Mouse (Mus musculus) ES-E14 (cell line): ENCODE measurements around the gene 2210418O10Rik. TPM values are rescaled to one million over a fixed set of nuclear protein-coding genes. Genes with fewer than 3 reads are reported as not detected.
"Not testable (repeated sequence)": the region's sequence is repeated elsewhere in the genome, so short reads cannot be mapped to it uniquely, and the experiment has no call there.

ENCODE experiments used
- DNase-seq: peaks from one replicate; pipeline ENCODE4 v3.0.0-alpha.2; 2013; ENCODE audit warnings: low read depth, low spot score
- H3K27ac ChIP-seq: 2 replicates; pipeline ENCODE4 v1.5.1; 2012; ENCODE audit warnings: low read depth, mild to moderate bottlenecking, low read length, moderate library complexity, mixed read lengths; ENCODE audit not compliant: poor library complexity, insufficient read depth, severe bottlenecking
- H3K36me3 ChIP-seq: 2 replicates; pipeline ENCODE4 v1.6.1; 2012; ENCODE audit warnings: mild to moderate bottlenecking, low read length, moderate library complexity, mixed read lengths; ENCODE audit not compliant: control insufficient read depth, poor library complexity, insufficient read depth, severe bottlenecking
- H3K4me1 ChIP-seq, 2 experiments: fragments of 150-350 bp in 1 of 2; sonication (generic) in 1 of 2; 2 replicates each; pipeline ENCODE4 v1.6.1; 2012; ENCODE audit warnings: low read length in 2 of 2, mild to moderate bottlenecking in 1 of 2, mixed read lengths in 1 of 2; ENCODE audit not compliant: control insufficient read depth in 2 of 2, insufficient read depth in 2 of 2, poor library complexity in 1 of 2
- H3K4me3 ChIP-seq, 2 experiments: fragments of 150-350 bp in 1 of 2; sonication (generic) in 1 of 2; 2 replicates each; pipeline ENCODE4 v1.5.1; 2012; ENCODE audit warnings: low read length in 2 of 2, low read depth in 1 of 2, mild to moderate bottlenecking in 1 of 2, mixed read lengths in 1 of 2; ENCODE audit not compliant: insufficient read depth in 1 of 2, poor library complexity in 1 of 2, severe bottlenecking in 1 of 2
- H3K9ac ChIP-seq: 2 replicates; pipeline ENCODE4 v1.6.1; 2012; ENCODE audit warnings: low read depth, mild to moderate bottlenecking, low read length, mixed read lengths; ENCODE audit not compliant: poor library complexity, insufficient read depth, severe bottlenecking
- H3K9me3 ChIP-seq: fragments of 150-350 bp; sonication (generic); 2 replicates; pipeline ENCODE4 v1.6.1; 2012; ENCODE audit warnings: low read depth, mild to moderate bottlenecking, low read length; ENCODE audit not compliant: control insufficient read depth, insufficient read depth
- in situ Hi-C, 2 experiments: fragments of 600-800 bp; cut with MboI; formaldehyde crosslinking; loops; one replicate each; pipeline ENCODE4 v1.15.1; 2025; ENCODE audit warnings: low sequenced_read_pairs in 2 of 2, inconsistent platforms in 1 of 2; ENCODE audit not compliant: unreplicated experiment in 2 of 2
- total RNA-seq: library from RNA; depleted of rRNA; stranded (reverse); fragments of 300-350 nt; gene quantifications from 2 replicates; pipeline ENCODE4 v1.2.3, GENCODE M21; 2012; rRNA removed

Gene 2210418O10Rik
- 27.8 and 30.1 TPM in 2 replicates for total RNA-seq

- H3K9me3 ChIP-seq, in situ Hi-C loops: not testable (repeated sequence)
Observed at GRCm38 (mm10) chr2:176226269-176226668, at the start of gene 2210418O10Rik. TSS of gene 2210418O10Rik (plus strand) at chr2:176226569.

GRCm38 (mm10) chr2:176248519-176248918, 22.1 kb downstream of the 2210418O10Rik start:
- DNase-seq, H3K27ac ChIP-seq, H3K36me3 ChIP-seq, H3K4me3 ChIP-seq, H3K9ac ChIP-seq, H3K4me1 ChIP-seq, H3K9me3 ChIP-seq, in situ Hi-C loops: not testable (repeated sequence)

More at GRCm38 (mm10) chr2:176226269-176226668, at the start of gene 2210418O10Rik:
- not testable (repeated sequence) for H3K27ac ChIP-seq, DNase-seq, H3K4me1 ChIP-seq, H3K9ac ChIP-seq, H3K36me3 ChIP-seq, H3K4me3 ChIP-seq

Other genes starting within 250 kb of the 2210418O10Rik start
- gene Gm2004, start 76.7 kb upstream of the 2210418O10Rik start, total RNA-seq: 14.5 and 26.5 TPM in 2 replicates
- gene Gm11009, start 92.9 kb downstream of the 2210418O10Rik start, total RNA-seq: 1.1 TPM in 1 of 2 replicates, not detected in the other
- 5.3 and 7.9 TPM in 2 replicates for gene Gm14435, start 197.0 kb downstream of the 2210418O10Rik start, total RNA-seq